Mouse (Mus musculus): ENCODE measurements around the gene Depdc1b. TPM values are rescaled to one million over a fixed set of nuclear protein-coding genes. Genes with fewer than 3 reads are reported as not detected.
A peak's percentile ranks its signal among the peaks of the same experiment; 100 is the strongest.

The Depdc1b gene
- total RNA-seq, 1 experiment from 2014 or later, result 19.9 TPM

DNA sequence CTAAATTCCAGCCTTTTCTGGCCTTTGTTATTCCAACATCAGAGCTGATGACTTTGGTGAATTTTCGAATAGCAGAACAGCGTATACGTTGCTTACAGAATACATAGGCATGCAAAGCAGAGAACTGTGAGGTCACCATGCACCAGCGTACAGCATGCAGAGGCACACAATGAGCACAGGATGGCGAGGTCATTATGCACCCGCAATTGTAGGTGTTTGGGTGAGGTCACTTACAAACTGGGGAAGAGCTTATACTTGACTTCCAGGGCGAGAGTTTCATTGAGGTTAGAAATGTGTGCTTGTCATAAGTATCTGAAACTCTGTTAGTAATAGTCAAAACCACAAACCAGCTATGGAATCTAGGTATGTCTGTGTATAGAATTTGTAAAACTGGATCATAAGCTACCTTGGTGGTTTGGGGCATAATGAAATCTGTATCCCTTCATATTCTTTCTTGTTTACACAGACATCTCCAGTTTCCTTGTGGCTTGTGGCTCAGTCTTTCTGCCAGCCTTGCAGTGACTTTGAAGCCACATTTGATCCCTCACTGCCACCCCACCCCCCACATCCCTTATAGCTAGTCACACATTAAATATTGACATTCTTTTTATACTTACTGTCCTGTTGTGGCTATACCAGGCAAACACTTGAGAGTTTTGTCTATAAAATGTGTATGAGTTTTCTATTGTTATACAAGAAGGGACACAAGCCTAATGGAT lies 13.0 kb upstream of the Depdc1b start:
- no peak for ATAC-seq (replicated peaks in 1 of 2; ENCODE audit: insufficient read depth in 1 of 2, low FRiP score in 2 of 2, low TSS enrichment in 1 of 2, low read depth in 1 of 2, poor library complexity in 2 of 2, severe bottlenecking in 2 of 2)

- peak in 1 of 2 experiments; percentile 38; a peak in 2 of 4 replicates for ATAC-seq (replicated peaks in 1 of 2; ENCODE audit: insufficient read depth in 1 of 2, low FRiP score in 2 of 2, low TSS enrichment in 1 of 2, low read depth in 1 of 2, poor library complexity in 2 of 2, severe bottlenecking in 2 of 2)
These were observed 12.3 kb upstream of the Depdc1b start for GRCm38 (mm10) chr13:108303841-108304240.

DNA sequence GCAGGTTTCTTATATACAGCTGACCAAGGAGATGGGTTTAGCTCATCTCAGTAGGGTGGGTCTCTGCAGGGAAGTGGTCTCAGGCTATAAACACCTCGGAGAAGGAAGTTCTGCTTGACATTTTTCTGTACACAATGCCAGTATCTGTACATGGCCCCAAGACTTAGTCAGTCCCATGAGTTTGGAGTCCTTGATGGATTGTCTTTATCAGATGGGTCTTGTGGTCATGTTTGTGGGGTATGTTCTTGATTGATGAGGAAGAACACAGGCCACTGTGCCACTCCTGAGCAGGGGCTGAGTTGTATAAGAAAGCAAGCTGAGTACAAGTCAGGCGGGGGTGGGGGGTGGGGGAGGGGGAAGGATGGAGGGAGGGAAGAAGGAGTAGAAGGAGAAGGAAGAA lies 11.5 kb upstream of the Depdc1b start:
- peak in 1 of 2 experiments; percentile 34; a peak in 1 of 4 replicates for ATAC-seq (replicated peaks in 1 of 2; ENCODE audit: insufficient read depth in 1 of 2, low FRiP score in 2 of 2, low TSS enrichment in 1 of 2, low read depth in 1 of 2, poor library complexity in 2 of 2, severe bottlenecking in 2 of 2)

DNA sequence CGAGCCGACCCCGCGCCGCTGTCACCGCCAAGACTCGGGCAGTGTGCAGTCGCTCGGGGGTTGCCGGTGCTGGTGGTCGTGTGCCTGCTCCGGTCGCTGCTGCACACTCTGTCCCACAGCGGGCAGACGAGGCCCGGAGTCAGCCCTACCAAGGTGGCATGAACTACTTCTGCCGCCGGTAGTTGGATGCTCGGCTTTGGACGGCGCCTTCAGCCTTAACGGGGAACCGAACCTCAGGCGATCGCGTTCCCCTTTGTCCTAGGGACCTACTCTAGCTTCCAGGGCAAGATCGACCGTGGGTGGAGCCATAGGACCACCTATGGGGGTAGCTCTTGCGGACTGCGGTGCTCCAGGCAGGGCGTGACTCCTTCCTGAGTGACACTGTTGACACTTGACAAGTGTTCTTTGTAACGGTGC lies 363 bp downstream of the Depdc1b start:
- ATAC-seq (replicated peaks in 1 of 2; ENCODE audit: insufficient read depth in 1 of 2, low FRiP score in 2 of 2, low TSS enrichment in 1 of 2, low read depth in 1 of 2, poor library complexity in 2 of 2, severe bottlenecking in 2 of 2), result peak; percentile 14 to 49; a peak in 2 of 4 replicates

DNA sequence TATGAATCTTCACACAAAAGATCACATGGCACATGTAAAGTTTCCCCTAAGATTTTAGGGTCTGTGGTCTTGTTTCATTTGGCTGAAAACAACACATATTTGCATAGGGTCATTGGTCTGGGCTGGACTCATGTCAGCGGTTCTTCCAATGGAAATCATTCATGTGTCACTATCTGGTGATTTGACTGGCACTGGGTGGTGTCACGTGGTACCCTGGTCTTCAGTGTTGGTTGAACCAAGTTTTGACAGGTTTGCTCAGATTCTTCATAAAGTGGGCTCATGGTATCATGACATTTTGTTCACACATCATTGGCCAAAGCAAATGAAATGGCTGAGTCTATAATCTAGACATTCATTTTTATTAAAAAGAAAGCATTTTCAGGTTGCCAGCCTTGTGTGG lies 1.3 kb downstream of the Depdc1b start:
- no peak for ATAC-seq (replicated peaks in 1 of 2; ENCODE audit: insufficient read depth in 1 of 2, low FRiP score in 2 of 2, low TSS enrichment in 1 of 2, low read depth in 1 of 2, poor library complexity in 2 of 2, severe bottlenecking in 2 of 2)

DNA sequence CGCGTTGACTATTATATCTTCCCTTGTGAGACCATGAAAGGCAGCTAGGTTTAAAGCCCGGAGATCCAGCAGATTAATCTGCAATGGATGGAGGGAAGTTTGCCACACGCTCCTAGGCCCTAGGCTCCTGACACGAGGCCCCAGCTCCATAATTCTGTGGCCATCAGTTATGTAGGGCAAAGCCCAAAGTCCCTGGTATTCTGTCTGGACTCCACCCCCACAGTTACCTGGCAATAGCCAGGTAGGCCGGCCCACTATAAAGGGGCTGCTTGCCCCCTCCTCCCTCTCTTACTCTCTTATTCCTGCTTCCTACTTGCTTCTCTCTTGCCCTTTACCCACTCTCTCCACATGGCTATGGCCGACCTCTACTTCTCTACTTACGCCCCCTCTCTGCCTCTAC lies 2.9 kb downstream of the Depdc1b start:
- no peak for ATAC-seq (replicated peaks in 1 of 2; ENCODE audit: insufficient read depth in 1 of 2, low FRiP score in 2 of 2, low TSS enrichment in 1 of 2, low read depth in 1 of 2, poor library complexity in 2 of 2, severe bottlenecking in 2 of 2)

DNA sequence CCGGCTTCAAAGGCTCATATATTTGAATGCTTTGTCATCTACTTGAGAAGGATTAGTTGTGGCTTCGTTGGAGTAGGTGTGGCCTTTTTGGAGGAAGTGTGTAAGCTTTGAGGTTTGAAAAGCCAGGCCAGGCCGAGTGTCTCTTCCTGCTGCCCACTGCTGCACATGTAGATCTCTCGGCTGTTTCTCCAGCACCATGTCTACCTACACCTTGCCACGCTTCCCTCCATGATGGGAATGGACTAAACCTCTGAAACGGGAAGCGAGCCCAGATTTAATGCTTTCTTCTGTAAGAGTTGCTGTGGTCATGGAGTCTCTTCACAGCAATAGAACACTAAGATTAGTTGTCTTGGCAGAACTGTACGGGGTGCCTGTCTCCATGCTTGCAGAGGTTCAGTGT lies 4.1 kb downstream of the Depdc1b start:
- ATAC-seq (replicated peaks in 1 of 2; ENCODE audit: insufficient read depth in 1 of 2, low FRiP score in 2 of 2, low TSS enrichment in 1 of 2, low read depth in 1 of 2, poor library complexity in 2 of 2, severe bottlenecking in 2 of 2), result no peak

GRCm38 (mm10) chr13:108322466-108322865 lies 6.3 kb downstream of the Depdc1b start:
- no peak for ATAC-seq (replicated peaks in 1 of 2; ENCODE audit: insufficient read depth in 1 of 2, low FRiP score in 2 of 2, low TSS enrichment in 1 of 2, low read depth in 1 of 2, poor library complexity in 2 of 2, severe bottlenecking in 2 of 2)

DNA sequence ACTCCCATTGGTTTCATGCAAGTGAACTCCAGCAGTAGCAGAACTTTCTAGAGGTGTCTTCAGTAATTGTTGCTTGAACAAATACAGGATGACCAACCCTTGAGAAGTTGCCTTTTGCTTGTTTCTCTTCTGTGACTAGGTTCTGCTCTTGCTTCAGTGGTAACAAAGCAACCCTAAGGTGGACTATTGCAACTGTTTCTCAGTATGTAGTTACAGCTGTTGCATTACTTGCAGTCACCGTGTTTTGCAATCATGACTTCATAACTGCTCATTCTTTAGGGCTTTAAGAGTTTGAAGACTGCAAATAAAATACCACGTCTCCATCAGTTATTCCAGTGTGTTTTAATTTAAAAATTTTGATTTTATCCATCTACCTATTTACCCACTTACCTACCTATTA lies 7.2 kb downstream of the Depdc1b start:
- ATAC-seq (replicated peaks in 1 of 2; ENCODE audit: insufficient read depth in 1 of 2, low FRiP score in 2 of 2, low TSS enrichment in 1 of 2, low read depth in 1 of 2, poor library complexity in 2 of 2, severe bottlenecking in 2 of 2), result peak in 1 of 2 experiments; percentile 26; a peak in 1 of 4 replicates

- no peak for ATAC-seq (replicated peaks in 1 of 2; ENCODE audit: insufficient read depth in 1 of 2, low FRiP score in 2 of 2, low TSS enrichment in 1 of 2, low read depth in 1 of 2, poor library complexity in 2 of 2, severe bottlenecking in 2 of 2)
These were observed 8.0 kb downstream of the Depdc1b start for GRCm38 (mm10) chr13:108323866-108324829.

GRCm38 (mm10) chr13:108325871-108326270 lies 9.7 kb downstream of the Depdc1b start:
- no peak for ATAC-seq (replicated peaks in 1 of 2; ENCODE audit: insufficient read depth in 1 of 2, low FRiP score in 2 of 2, low TSS enrichment in 1 of 2, low read depth in 1 of 2, poor library complexity in 2 of 2, severe bottlenecking in 2 of 2)

DNA sequence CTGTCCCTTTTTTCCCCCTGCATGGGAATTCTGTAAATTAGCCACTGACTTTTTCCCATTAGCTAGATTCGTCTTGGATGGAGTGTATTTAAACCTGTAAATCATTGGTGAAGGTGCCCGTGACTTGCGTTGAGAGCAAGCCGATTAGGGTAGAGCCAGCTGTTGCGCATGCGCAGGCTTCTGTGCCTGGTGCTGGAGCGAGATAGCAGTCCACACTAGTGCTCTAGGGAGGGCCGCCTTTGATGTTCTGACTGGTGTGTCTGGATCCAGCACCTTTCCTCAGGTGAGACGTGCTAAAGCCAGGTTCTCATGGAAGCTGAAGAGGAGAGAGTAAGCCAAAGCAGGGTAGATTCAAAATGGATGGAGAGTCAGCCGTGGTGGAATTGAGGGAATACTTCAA lies 10.2 kb downstream of the Depdc1b start:
- no peak for ATAC-seq (replicated peaks in 1 of 2; ENCODE audit: insufficient read depth in 1 of 2, low FRiP score in 2 of 2, low TSS enrichment in 1 of 2, low read depth in 1 of 2, poor library complexity in 2 of 2, severe bottlenecking in 2 of 2)

- ATAC-seq (replicated peaks in 1 of 2; ENCODE audit: insufficient read depth in 1 of 2, low FRiP score in 2 of 2, low TSS enrichment in 1 of 2, low read depth in 1 of 2, poor library complexity in 2 of 2, severe bottlenecking in 2 of 2), result no peak
These were observed 10.9 kb downstream of the Depdc1b start for GRCm38 (mm10) chr13:108327047-108327446.

- ATAC-seq (replicated peaks in 1 of 2; ENCODE audit: insufficient read depth in 1 of 2, low FRiP score in 2 of 2, low TSS enrichment in 1 of 2, low read depth in 1 of 2, poor library complexity in 2 of 2, severe bottlenecking in 2 of 2), result no peak
These were observed 12.5 kb downstream of the Depdc1b start for GRCm38 (mm10) chr13:108328406-108329180.

GRCm38 (mm10) chr13:108329693-108330092 lies 13.6 kb downstream of the Depdc1b start:
- ATAC-seq (replicated peaks in 1 of 2; ENCODE audit: insufficient read depth in 1 of 2, low FRiP score in 2 of 2, low TSS enrichment in 1 of 2, low read depth in 1 of 2, poor library complexity in 2 of 2, severe bottlenecking in 2 of 2), result peak; percentile 45 to 46; a peak in 3 of 4 replicates

GRCm38 (mm10) chr13:108335257-108336003 lies 19.3 kb downstream of the Depdc1b start:
- ATAC-seq (replicated peaks in 1 of 2; ENCODE audit: insufficient read depth in 1 of 2, low FRiP score in 2 of 2, low TSS enrichment in 1 of 2, low read depth in 1 of 2, poor library complexity in 2 of 2, severe bottlenecking in 2 of 2), result peak; percentile 59 to 76

DNA sequence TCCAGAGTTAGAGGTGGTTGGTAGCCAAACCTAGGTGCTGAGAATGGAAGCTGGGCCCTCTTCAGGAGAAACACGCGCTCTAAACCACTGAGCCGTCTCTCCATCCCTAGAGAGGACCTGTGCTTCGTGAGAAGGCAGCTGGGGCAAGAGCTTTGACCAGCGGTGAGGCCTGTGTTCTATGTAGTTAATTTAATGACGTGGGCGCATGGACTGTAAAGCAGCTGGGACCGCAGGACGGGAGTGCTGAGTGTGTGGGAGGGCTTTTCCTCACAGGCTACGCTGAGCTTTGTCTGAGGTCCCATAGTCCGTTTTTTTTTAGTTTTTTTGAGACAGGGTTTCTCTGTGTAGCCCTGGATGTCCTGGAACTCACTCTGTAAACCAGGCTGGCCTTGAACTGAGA lies 20.1 kb downstream of the Depdc1b start:
- ATAC-seq (replicated peaks in 1 of 2; ENCODE audit: insufficient read depth in 1 of 2, low FRiP score in 2 of 2, low TSS enrichment in 1 of 2, low read depth in 1 of 2, poor library complexity in 2 of 2, severe bottlenecking in 2 of 2), result no peak
